Mouse (Mus musculus): ENCODE results near the gene Syt17. TPM values are rescaled to one million over a fixed set of nuclear protein-coding genes. Genes with fewer than 3 reads are reported as not detected.

Gene Syt17
- total and polyA plus RNA-seq, 2 experiments from 2014 or later = 18.2 to 22.5 TPM

DNA sequence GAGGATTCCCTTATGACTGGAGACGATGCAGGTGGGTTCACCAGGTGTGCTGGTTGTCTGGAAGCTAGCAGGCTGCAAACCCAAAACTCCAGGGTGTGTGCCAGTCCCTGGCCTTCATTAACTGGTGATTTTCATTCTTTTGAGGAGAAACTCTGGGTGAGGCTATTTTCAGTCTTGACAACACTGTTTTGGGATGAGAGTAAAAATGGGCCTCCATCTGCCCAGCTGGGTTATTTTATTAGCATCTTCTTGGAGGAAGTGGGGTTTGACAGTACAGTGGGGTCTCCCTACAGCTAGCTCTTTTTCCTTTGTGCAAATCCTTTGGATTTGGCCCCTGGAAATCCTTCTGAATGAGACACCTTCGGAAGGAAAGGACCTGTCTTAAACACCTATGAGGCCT lies 101.1 kb downstream of the Syt17 start:
- no peak for TF ChIP-seq CTCF (IDR thresholded peaks at IDR 0.05; ENCODE audit: low read depth)
- DNase-seq (no peak), ATAC-seq (no peak)
- no peaks in the 10 kb centered on the region for H3K4me1 ChIP-seq (ENCODE audit: insufficient read depth)
- no peaks in the 10 kb centered on the region for H3K27me3 ChIP-seq (ENCODE audit: insufficient read depth, low read length)
- H3K4me2 ChIP-seq (ENCODE audit: low read depth) = no peak overlapping the region
- no peak overlapping the region for H3K4me3 ChIP-seq (ENCODE audit: low read depth, low read length)
- no peaks in the 10 kb centered on the region for H3K36me3 ChIP-seq (ENCODE audit: insufficient read depth)
- WGBS = 82% methylated on average over 2 of the region's 2 CpGs
- no peak overlapping the region for H3K9ac ChIP-seq
- no peak overlapping the region for H3K27ac ChIP-seq (ENCODE audit: low read depth, low read length)
- H3K9me3 ChIP-seq (ENCODE audit: low read length) = no peaks in the 10 kb centered on the region

DNA sequence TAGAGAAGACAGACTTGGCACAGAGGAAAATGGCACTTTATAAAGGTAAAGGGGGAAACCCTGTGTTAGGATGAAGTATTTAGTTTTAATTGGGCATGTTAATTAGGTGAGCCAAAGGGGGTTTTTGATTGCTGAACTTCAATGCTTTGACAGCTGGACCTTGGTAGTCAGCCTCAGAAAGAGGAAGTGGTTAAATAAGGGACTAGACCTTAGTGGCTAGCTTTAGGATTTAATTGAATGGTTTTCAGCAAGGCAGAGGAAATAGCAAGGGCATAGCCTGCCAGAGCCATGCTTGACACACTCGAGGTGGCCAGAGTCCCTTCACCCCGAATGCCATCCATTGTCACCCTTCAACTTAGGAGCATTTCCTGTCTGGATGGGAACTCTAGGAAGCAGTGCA lies 101.6 kb downstream of the Syt17 start:
- Histone ChIP-seq H3K27me3 (ENCODE audit: insufficient read depth, low read length) (no peaks in the 10 kb centered on the region), H3K27ac (ENCODE audit: low read depth, low read length) (no peak overlapping the region), H3K4me3 (ENCODE audit: low read depth, low read length) (no peak overlapping the region), H3K9ac (no peak overlapping the region), H3K4me2 (ENCODE audit: low read depth) (no peak overlapping the region), H3K4me1 (ENCODE audit: insufficient read depth) (no peaks in the 10 kb centered on the region), H3K36me3 (ENCODE audit: insufficient read depth) (no peaks in the 10 kb centered on the region), H3K9me3 (ENCODE audit: low read length) (no peaks in the 10 kb centered on the region)
- WGBS = 58% methylated on average over 2 of the region's 2 CpGs
- TF ChIP-seq CTCF (IDR thresholded peaks at IDR 0.05; ENCODE audit: low read depth) = no peak
- ATAC-seq = no peak
- no peak for DNase-seq

DNA sequence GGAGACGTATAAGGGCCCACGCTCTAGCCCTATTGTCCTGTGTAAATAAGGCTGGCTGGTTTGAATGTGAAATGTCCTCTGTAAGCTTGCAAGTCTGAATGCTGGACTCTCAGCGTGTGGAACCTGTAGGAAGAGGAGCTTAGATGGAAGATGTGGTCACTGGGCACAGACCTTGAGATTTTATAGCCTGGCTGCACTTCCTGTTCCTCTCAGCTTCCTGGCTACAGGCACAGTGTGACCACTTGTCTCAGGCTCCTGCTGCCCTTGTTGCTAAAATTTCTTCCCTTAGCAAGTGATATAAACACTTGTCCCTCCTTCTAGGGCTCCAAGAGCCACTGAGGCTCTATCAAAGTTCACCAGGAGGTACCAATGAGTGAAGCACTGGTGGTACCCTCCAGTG lies 102.6 kb downstream of the Syt17 start:
- no peak for TF ChIP-seq CTCF (IDR thresholded peaks at IDR 0.05; ENCODE audit: low read depth)
- Histone ChIP-seq H3K36me3 (ENCODE audit: insufficient read depth) (no peaks in the 10 kb centered on the region), H3K4me1 (ENCODE audit: insufficient read depth) (no peaks in the 10 kb centered on the region), H3K27ac (ENCODE audit: low read depth, low read length) (no peak overlapping the region), H3K27me3 (ENCODE audit: insufficient read depth, low read length) (no peaks in the 10 kb centered on the region), H3K9ac (no peak overlapping the region), H3K4me3 (ENCODE audit: low read depth, low read length) (no peak overlapping the region), H3K9me3 (ENCODE audit: low read length) (no peaks in the 10 kb centered on the region), H3K4me2 (ENCODE audit: low read depth) (no peak overlapping the region)
- 78% methylated on average over 3 of the region's 3 CpGs for WGBS
- ATAC-seq (no peak), DNase-seq (no peak)

GRCm38 (mm10) chr7:118344701-118345100 lies 103.3 kb downstream of the Syt17 start:
- Histone ChIP-seq H3K4me3 (ENCODE audit: low read depth, low read length) (no peak overlapping the region), H3K9ac (no peak overlapping the region), H3K27me3 (ENCODE audit: insufficient read depth, low read length) (no peaks in the 10 kb centered on the region), H3K27ac (ENCODE audit: low read depth, low read length) (no peak overlapping the region), H3K4me1 (ENCODE audit: insufficient read depth) (no peaks in the 10 kb centered on the region), H3K36me3 (ENCODE audit: insufficient read depth) (no peaks in the 10 kb centered on the region), H3K9me3 (ENCODE audit: low read length) (no peaks in the 10 kb centered on the region), H3K4me2 (ENCODE audit: low read depth) (no peak overlapping the region)
- ATAC-seq (no peak), DNase-seq (no peak)
- WGBS = 82% methylated on average over 9 of the region's 9 CpGs
- TF ChIP-seq CTCF (IDR thresholded peaks at IDR 0.05; ENCODE audit: low read depth) = no peak

Other genes with a start within 250 kb of the Syt17 start
- gene Smg1, start 204.6 kb downstream of the Syt17 start, total RNA-seq (2014; rRNA removed) = 46.1 and 57.4 TPM in 2 replicates
- 7.2 and 14.2 TPM in 2 replicates for gene Smg1, start 204.6 kb downstream of the Syt17 start, polyA plus RNA-seq (2015; fragmentation: Nextera tagmentation; extraction: Ambion mirVana)
- 3.8 and 6.0 TPM in 2 replicates for gene Itpripl2, start 43.8 kb upstream of the Syt17 start, total RNA-seq (2014; rRNA removed)
- 0.42 and 0.43 TPM in 2 replicates for gene Itpripl2, start 43.8 kb upstream of the Syt17 start, polyA plus RNA-seq (2015; fragmentation: Nextera tagmentation; extraction: Ambion mirVana)
- gene Coq7, start 85.1 kb upstream of the Syt17 start, total RNA-seq (2014; rRNA removed) = 47.6 and 48.3 TPM in 2 replicates
- 115 and 134 TPM in 2 replicates for gene Coq7, start 85.1 kb upstream of the Syt17 start, polyA plus RNA-seq (2015; fragmentation: Nextera tagmentation; extraction: Ambion mirVana)
- 10.1 and 10.3 TPM in 2 replicates for gene Tmc7, start 136.5 kb upstream of the Syt17 start, total RNA-seq (2014; rRNA removed)
- 2.7 and 4.2 TPM in 2 replicates for gene Tmc7, start 136.5 kb upstream of the Syt17 start, polyA plus RNA-seq (2015; fragmentation: Nextera tagmentation; extraction: Ambion mirVana)
- gene Tmc5, start 149.1 kb upstream of the Syt17 start, total RNA-seq (2014; rRNA removed) = 0.38 and 0.46 TPM in 2 replicates
- 0.05 and 0.19 TPM in 2 replicates for gene Tmc5, start 149.1 kb upstream of the Syt17 start, polyA plus RNA-seq (2015; fragmentation: Nextera tagmentation; extraction: Ambion mirVana)